Mouse (Mus musculus) embryonic facial prominence, embryonic 11.5 days (tissue): Measurements from ENCODE around the gene Usp9y. TPM values are rescaled to one million over a fixed set of nuclear protein-coding genes. Genes with fewer than 3 reads are reported as not detected.

Source experiments
- ATAC-seq: fragments of 200-750 bp; cut with Nextera tagmentation; replicated peaks from 2 replicates; pipeline ENCODE4 v1.8.0; 2017; ENCODE audit warnings: low read depth; ENCODE audit not compliant: insufficient number of reproducible peaks, low FRiP score, low TSS enrichment
- DNase-seq: peaks from one replicate; pipeline ENCODE4 v3.0.0-alpha.2; 2015; ENCODE audit warnings: low spot score
- H3K27ac ChIP-seq: fragments of 300-500 bp; sonication (generic); replicated peaks from 2 replicates; pipeline ENCODE4 v1.5.1; 2014; ENCODE audit warnings: mild to moderate bottlenecking, low read depth, low read length, control low read depth
- H3K27me3 ChIP-seq: fragments of 300-500 bp; sonication (generic); 2 replicates; pipeline ENCODE4 v1.6.1; 2014; ENCODE audit warnings: mild to moderate bottlenecking, low read length, moderate library complexity, mixed read lengths; ENCODE audit not compliant: control insufficient read depth, insufficient read depth
- H3K36me3 ChIP-seq: fragments of 300-500 bp; sonication (generic); replicated peaks from 2 replicates; pipeline ENCODE4 v1.6.1; 2014; ENCODE audit warnings: low read depth, mild to moderate bottlenecking, low read length, moderate library complexity, mixed read lengths; ENCODE audit not compliant: control insufficient read depth, insufficient read depth
- H3K4me1 ChIP-seq: fragments of 300-500 bp; sonication (generic); 2 replicates; pipeline ENCODE4 v1.6.1; 2014; ENCODE audit warnings: low read length, mixed read lengths; ENCODE audit not compliant: control insufficient read depth, insufficient read depth
- H3K4me2 ChIP-seq: fragments of 300-500 bp; sonication (generic); 2 replicates; pipeline ENCODE4 v1.6.1; 2014; ENCODE audit warnings: low read depth, mild to moderate bottlenecking, control low read depth, low read length, moderate library complexity
- H3K4me3 ChIP-seq: fragments of 300-500 bp; sonication (generic); 2 replicates; pipeline ENCODE4 v1.5.1; 2014; ENCODE audit warnings: low read depth, low read length, control low read depth
- H3K9ac ChIP-seq: fragments of 300-500 bp; sonication (generic); replicated peaks from 2 replicates; pipeline ENCODE4 v1.6.1; 2014; ENCODE audit warnings: mild to moderate bottlenecking, control low read depth, low read length
- H3K9me3 ChIP-seq: fragments of 300-500 bp; sonication (generic); replicated peaks from 2 replicates; pipeline ENCODE4 v1.6.1; 2016; ENCODE audit warnings: mild to moderate bottlenecking, low read length, inconsistent platforms, mixed read lengths; ENCODE audit not compliant: control insufficient read depth
- WGBS: fragments of 180-500 bp; shearing (Covaris S2); extraction: QIAGEN DNeasy Blood & Tissue Kit; methylation state at CpG from one replicate; pipeline ENCODE4 v1.1.7; 2014; 5-methylcytosine and 5-hydroxymethylcytosine counted together
- polyA plus RNA-seq: library from polyadenylated mRNA; unstranded; fragments of >200 nt; fragmentation: Nextera tagmentation; extraction: Ambion mirVana; gene quantifications from 2 replicates; pipeline ENCODE4 v1.2.1, GENCODE M21; 2014

Usp9y gene
- not detected in 2 replicates for polyA plus RNA-seq

DNA sequence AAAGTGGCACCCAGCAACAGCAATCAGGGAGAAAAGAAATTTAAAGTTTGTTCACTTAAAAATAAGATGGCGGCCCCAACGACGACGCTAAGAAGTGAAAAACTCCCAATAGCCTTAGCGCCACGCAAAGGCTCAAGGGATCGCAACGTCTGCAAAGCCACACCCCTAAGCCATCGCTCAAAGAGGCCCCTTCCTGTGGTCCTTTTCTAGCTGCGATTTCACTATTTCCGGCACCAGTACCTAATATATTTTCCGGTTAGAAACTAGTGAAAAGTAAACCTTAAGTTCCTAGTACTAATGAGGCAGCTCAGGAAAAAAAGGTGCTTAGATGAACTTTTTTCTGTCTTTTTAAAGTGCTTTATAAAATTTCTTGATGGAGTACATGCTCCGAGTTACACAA is at the start of gene Usp9y:
Gene Usp9y (minus strand): TSS at position 101 of the 400 bp plus-strand sequence.
- no peak within 1 kb of the TSS for H3K4me2 ChIP-seq
- WGBS: 89% methylated on average over 12 of the region's 13 CpGs
- H3K36me3 ChIP-seq: no peaks in the 10 kb centered on the region
- ATAC-seq (no peak), DNase-seq (no peak)
- H3K27me3 ChIP-seq: no peaks in the 10 kb centered on the region
- H3K27ac ChIP-seq: no peak within 1 kb of the TSS
- no peak within 1 kb of the TSS for H3K4me3 ChIP-seq
- no peak within 1 kb of the TSS for H3K9ac ChIP-seq
- no peaks in the 10 kb centered on the region for H3K9me3 ChIP-seq
- no peaks in the 10 kb centered on the region for H3K4me1 ChIP-seq

DNA sequence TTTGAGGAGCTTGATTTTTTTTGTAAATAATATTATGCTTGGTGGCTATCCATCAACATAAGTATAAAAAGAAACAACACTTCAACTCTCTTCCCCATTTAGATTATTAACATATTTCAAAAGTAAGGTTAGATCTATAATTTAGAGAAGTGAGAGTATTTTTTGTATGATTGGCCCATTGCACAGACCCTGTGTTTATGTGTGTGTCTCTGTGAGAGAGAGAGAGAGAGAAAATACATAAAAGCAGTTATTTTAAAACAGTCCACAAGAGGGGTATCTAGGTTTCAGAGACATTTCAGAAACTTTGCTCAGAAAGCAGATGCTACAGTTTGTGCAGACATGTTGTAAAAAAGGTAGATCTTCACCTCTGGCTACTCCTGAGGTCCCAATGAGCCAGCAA is 165.9 kb downstream of the Usp9y start:
- Histone ChIP-seq H3K4me1 (no peaks in the 10 kb centered on the region), H3K4me3 (no peak overlapping the region), H3K27me3 (no peaks in the 10 kb centered on the region), H3K9ac (no peak overlapping the region), H3K27ac (no peak overlapping the region), H3K4me2 (no peak overlapping the region), H3K9me3 (no peaks in the 10 kb centered on the region), H3K36me3 (no peaks in the 10 kb centered on the region)
- ATAC-seq: no peak
- DNase-seq: no peak

DNA sequence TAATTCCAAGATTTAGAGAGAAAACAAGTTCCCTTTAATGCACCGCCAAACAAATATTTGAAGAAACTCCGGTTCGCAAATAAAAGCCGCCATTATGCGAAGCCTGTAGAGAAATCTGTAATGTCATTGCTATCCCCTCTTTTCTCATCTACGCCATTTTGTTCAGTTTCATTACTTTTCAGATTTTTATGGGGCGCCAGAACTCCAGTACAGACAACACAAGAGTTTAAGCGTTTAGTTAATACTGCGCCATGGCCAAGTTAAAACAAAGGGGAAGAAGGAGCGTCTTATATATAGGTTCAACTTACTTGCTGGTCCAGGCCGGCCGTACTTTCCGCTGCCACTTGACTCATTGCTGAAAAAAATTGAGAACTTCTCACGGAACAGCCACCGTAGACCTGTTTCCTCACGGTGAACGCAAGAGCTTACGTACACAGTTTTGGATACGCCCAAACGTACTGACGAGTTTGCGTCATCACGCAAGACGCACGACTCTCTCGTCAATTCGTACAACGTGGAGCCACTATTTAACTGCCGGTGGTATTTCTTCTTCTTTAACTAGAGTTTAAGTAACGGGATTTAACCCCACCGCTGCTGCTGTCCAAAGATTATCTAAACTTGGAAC is 173.3 kb downstream of the Usp9y start, which contains the start of gene Ddx3y:
Gene Ddx3y (minus strand): TSS at position 459 of the 625 bp plus-strand sequence.
- peak; percentile 83 for ATAC-seq
- peak; percentile 78 for DNase-seq
- no peaks in the 10 kb centered on the region for H3K27me3 ChIP-seq
- H3K27ac ChIP-seq: no peak within 1 kb of the TSS
- H3K9ac ChIP-seq: peak within 1 kb of the TSS; percentile 41
- no peaks in the 10 kb centered on the region for H3K9me3 ChIP-seq
- H3K36me3 ChIP-seq: no peaks in the 10 kb centered on the region
- no peak within 1 kb of the TSS for H3K4me2 ChIP-seq
- no peaks in the 10 kb centered on the region for H3K4me1 ChIP-seq
- peak within 1 kb of the TSS; percentile 33 for H3K4me3 ChIP-seq
- 2% methylated on average over 30 of the region's 31 CpGs for WGBS

DNA sequence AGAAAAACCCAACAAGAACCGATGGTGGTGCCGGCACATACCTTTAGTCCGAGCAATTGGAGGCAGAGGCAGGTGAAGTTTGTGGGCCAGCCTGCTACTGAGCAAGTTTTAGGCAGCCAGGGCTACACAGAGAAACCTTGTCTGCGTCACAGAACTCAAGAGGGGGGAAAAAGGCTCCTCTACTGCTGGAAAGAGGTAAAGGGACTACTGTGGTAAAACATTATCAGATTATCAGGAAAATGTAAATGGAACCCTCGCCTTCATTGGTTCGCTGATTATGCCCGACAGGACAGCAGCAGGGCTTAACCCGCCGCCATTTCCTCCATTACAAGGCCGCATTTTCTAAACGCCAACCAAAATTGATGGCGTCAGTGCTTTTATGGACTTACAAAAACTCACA is 173.8 kb downstream of the Usp9y start:
- 7% methylated on average over 5 of the region's 12 CpGs for WGBS
- H3K27ac ChIP-seq: no peak overlapping the region
- peak; percentile 9 for DNase-seq

More for the DNA sequence above, 173.8 kb downstream of the Usp9y start:
- Histone ChIP-seq H3K4me2 (no peak overlapping the region), H3K9me3 (no peaks in the 10 kb centered on the region), H3K4me3 (peak overlapping the region; percentile 33), H3K36me3 (no peaks in the 10 kb centered on the region), H3K9ac (peak overlapping the region; percentile 41), H3K4me1 (no peaks in the 10 kb centered on the region), H3K27me3 (no peaks in the 10 kb centered on the region)
- no peak for ATAC-seq

Other genes with a start within 250 kb of the Usp9y start
- gene Uty, start 214.0 kb downstream of the Usp9y start, polyA plus RNA-seq: 10.1 and 14.2 TPM in 2 replicates
- gene Ddx3y, start 173.2 kb downstream of the Usp9y start, polyA plus RNA-seq: 19.8 and 24.2 TPM in 2 replicates